Mouse (Mus musculus): ENCODE results near the gene Cx3cl1. TPM values are rescaled to one million over a fixed set of nuclear protein-coding genes. Genes with fewer than 3 reads are reported as not detected.

Gene Cx3cl1
- total RNA-seq, 2 experiments from 2014 or later: 622 to 723 TPM

GRCm38 (mm10) chr8:94770945-94771344 is 864 bp upstream of the Cx3cl1 start:
- intact Hi-C loops (cut with DNase I): loop anchor here (5.0 kb wide), 1 partner anchor 41 kb away; the partner anchor contains the start of gene Ccl17

GRCm38 (mm10) chr8:94773048-94773447 is 1.2 kb downstream of the Cx3cl1 start:
- DNase-seq (ENCODE audit: low spot score in 2 of 2): peak; percentile 46 to 57
- intact Hi-C loops (cut with DNase I): loop anchor here (5.0 kb wide), 1 partner anchor 39 kb away; the partner anchor contains the start of gene Ccl17

More at GRCm38 (mm10) chr8:94770945-94771344, 864 bp upstream of the Cx3cl1 start:
- no peak for DNase-seq (ENCODE audit: low spot score in 2 of 2)

GRCm38 (mm10) chr8:94773700-94774171 is 1.9 kb downstream of the Cx3cl1 start:
- intact Hi-C loops (cut with DNase I): loop anchor here (5.0 kb wide), 1 partner anchor 39 kb away; the partner anchor contains the start of gene Ccl17
- peak; percentile 80 to 86 for DNase-seq (ENCODE audit: low spot score in 2 of 2)

GRCm38 (mm10) chr8:94774601-94775000 is 2.8 kb downstream of the Cx3cl1 start:
- intact Hi-C loops (cut with DNase I): loop anchor here (5.0 kb wide), 1 partner anchor 38 kb away; the partner anchor contains the start of gene Ccl17
- DNase-seq (ENCODE audit: low spot score in 2 of 2): peak in 1 of 2 experiments; percentile 37

- peak in 1 of 2 experiments; percentile 6 for DNase-seq (ENCODE audit: low spot score in 2 of 2)
- intact Hi-C loops (cut with DNase I): no loop called here
Observed at GRCm38 (mm10) chr8:94776346-94776745, 4.5 kb downstream of the Cx3cl1 start.

GRCm38 (mm10) chr8:94778036-94778435 is 6.2 kb downstream of the Cx3cl1 start:
- peak in 1 of 2 experiments; percentile 9 for DNase-seq (ENCODE audit: low spot score in 2 of 2)
- intact Hi-C loops (cut with DNase I): no loop called here

- intact Hi-C loops (cut with DNase I): no loop called here
- DNase-seq (ENCODE audit: low spot score in 2 of 2): no peak
Observed at GRCm38 (mm10) chr8:94778473-94778872, 6.7 kb downstream of the Cx3cl1 start.

GRCm38 (mm10) chr8:94778895-94779533 is 7.2 kb downstream of the Cx3cl1 start:
- no peak for DNase-seq (ENCODE audit: low spot score in 2 of 2)
- intact Hi-C loops (cut with DNase I): no loop called here

- DNase-seq (ENCODE audit: low spot score in 2 of 2): no peak
- intact Hi-C loops (cut with DNase I): no loop called here
Observed at GRCm38 (mm10) chr8:94779534-94780294, 7.9 kb downstream of the Cx3cl1 start.

GRCm38 (mm10) chr8:94780491-94781154 is 8.8 kb downstream of the Cx3cl1 start:
- intact Hi-C loops (cut with DNase I): no loop called here
- DNase-seq (ENCODE audit: low spot score in 2 of 2): no peak

- intact Hi-C loops (cut with DNase I): no loop called here
- DNase-seq (ENCODE audit: low spot score in 2 of 2): no peak
Observed at GRCm38 (mm10) chr8:94781155-94781837, 9.5 kb downstream of the Cx3cl1 start.

- no peak for DNase-seq (ENCODE audit: low spot score in 2 of 2)
- intact Hi-C loops (cut with DNase I): no loop called here
Observed at GRCm38 (mm10) chr8:94781838-94782235, 10.0 kb downstream of the Cx3cl1 start.

- intact Hi-C loops (cut with DNase I): no loop called here
- DNase-seq (ENCODE audit: low spot score in 2 of 2): no peak
Observed at GRCm38 (mm10) chr8:94783890-94784289, 12.1 kb downstream of the Cx3cl1 start.

GRCm38 (mm10) chr8:94785247-94785985 is 13.6 kb downstream of the Cx3cl1 start:
- intact Hi-C loops (cut with DNase I): no loop called here
- DNase-seq (ENCODE audit: low spot score in 2 of 2): peak in 1 of 2 experiments; percentile 18

- no peak for DNase-seq (ENCODE audit: low spot score in 2 of 2)
- intact Hi-C loops (cut with DNase I): no loop called here
Observed at GRCm38 (mm10) chr8:94785995-94786595, 14.3 kb downstream of the Cx3cl1 start.

- intact Hi-C loops (cut with DNase I): no loop called here
Observed at GRCm38 (mm10) chr8:94787524-94788501, 16.0 kb downstream of the Cx3cl1 start.

GRCm38 (mm10) chr8:94789256-94789955 is 17.6 kb downstream of the Cx3cl1 start:
- DNase-seq (ENCODE audit: low spot score in 2 of 2): no peak
- intact Hi-C loops (cut with DNase I): no loop called here

More at GRCm38 (mm10) chr8:94787524-94788501, 16.0 kb downstream of the Cx3cl1 start:
- DNase-seq (ENCODE audit: low spot score in 2 of 2): peak in 1 of 2 experiments; percentile 5

Measured in left cerebral cortex, postnatal 36 days (tissue).